Mouse (Mus musculus) E14TG2a.4 (cell line): ENCODE results near the gene Dtymk.
"Not testable (repeated sequence)": the region's sequence is repeated elsewhere in the genome, so short reads cannot be mapped to it uniquely, and the experiment has no call there.

ENCODE experiments used
- CTCF ChIP-seq: conservative IDR thresholded peaks from 2 replicates; pipeline ENCODE4 v1.5.1; 2014; ENCODE audit warnings: low read length
- POU5F1 ChIP-seq: IDR thresholded peaks from 2 replicates; pipeline ENCODE4 v1.6.1; 2014; ENCODE audit warnings: low read length, borderline replicate concordance

DNA sequence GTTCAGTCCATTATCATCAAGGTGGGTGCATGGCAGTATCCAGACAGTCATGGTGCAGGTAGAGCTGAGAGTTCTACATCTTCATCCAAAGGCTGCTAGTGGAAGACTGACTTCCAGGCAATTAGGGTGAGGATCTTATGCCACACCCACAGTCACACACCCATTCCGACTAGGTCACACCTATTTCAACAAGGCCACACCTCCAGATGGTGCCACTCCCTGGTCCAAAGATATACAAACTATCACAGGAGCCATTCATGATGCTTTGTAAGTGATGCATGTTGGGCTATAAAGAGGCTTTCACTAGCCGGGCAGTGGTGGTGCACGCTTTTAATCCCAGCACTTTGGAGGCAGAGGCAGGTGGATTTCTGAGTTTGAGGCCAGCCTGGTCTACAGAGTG is 38.2 kb downstream of the Dtymk start:
- not testable (repeated sequence) for TF ChIP-seq CTCF, POU5F1
